Mouse (Mus musculus): ENCODE measurements around the gene Slitrk6.

Gene Slitrk6

GRCm38 (mm10) chr14:110754484-110755307, at the start of gene Slitrk6:
TSS of gene Slitrk6 (minus strand) at chr14:110755149.
- no peak for DNase-seq (ENCODE audit: low read depth)

GRCm38 (mm10) chr14:110777546-110777945, 22.6 kb upstream of the Slitrk6 start:
- no peak for DNase-seq (ENCODE audit: low read depth)

- DNase-seq (ENCODE audit: low read depth), result no peak
Measured at GRCm38 (mm10) chr14:110770694-110771093, 15.7 kb upstream of the Slitrk6 start.

GRCm38 (mm10) chr14:110762588-110763220, 7.8 kb upstream of the Slitrk6 start:
- peak; percentile 13 for DNase-seq (ENCODE audit: low read depth)

- DNase-seq (ENCODE audit: low read depth), result no peak
Measured at GRCm38 (mm10) chr14:110760909-110761308, 6.0 kb upstream of the Slitrk6 start.

- DNase-seq (ENCODE audit: low read depth), result no peak
Measured at GRCm38 (mm10) chr14:110755308-110755650, 330 bp upstream of the Slitrk6 start.

- DNase-seq (ENCODE audit: low read depth), result no peak
Measured at GRCm38 (mm10) chr14:110739861-110740260, 15.1 kb downstream of the Slitrk6 start.

GRCm38 (mm10) chr14:110739368-110739767, 15.6 kb downstream of the Slitrk6 start:
- DNase-seq (ENCODE audit: low read depth), result no peak

- DNase-seq (ENCODE audit: low read depth), result no peak
Measured at GRCm38 (mm10) chr14:110728344-110728910, 26.5 kb downstream of the Slitrk6 start.

- no peak for DNase-seq (ENCODE audit: low read depth)
Measured at GRCm38 (mm10) chr14:110724026-110724576, 30.8 kb downstream of the Slitrk6 start.
